Mouse (Mus musculus): ENCODE measurements around the gene Steap3.

Gene Steap3

DNA sequence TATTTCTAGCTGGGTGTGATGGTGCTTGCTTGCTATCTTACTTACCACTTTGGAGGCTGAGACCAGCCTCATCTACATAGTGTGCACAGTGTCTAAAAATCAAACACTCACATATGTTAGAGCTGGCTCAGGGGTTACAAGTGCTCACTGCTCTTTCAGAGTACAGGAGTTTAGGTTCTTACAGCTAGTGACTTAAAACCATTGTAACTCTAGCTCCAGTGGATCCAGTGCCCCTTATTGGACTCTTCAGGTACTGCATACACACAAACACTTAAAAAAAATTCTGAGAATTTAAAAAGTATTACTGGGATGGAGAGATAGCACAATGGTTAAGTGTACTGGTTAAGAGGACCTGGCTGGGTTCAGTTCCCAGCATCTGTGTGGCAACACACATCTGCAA lies 125.5 kb downstream of the Steap3 start:
- DNase-seq (ENCODE audit: low spot score) = no peak

DNA sequence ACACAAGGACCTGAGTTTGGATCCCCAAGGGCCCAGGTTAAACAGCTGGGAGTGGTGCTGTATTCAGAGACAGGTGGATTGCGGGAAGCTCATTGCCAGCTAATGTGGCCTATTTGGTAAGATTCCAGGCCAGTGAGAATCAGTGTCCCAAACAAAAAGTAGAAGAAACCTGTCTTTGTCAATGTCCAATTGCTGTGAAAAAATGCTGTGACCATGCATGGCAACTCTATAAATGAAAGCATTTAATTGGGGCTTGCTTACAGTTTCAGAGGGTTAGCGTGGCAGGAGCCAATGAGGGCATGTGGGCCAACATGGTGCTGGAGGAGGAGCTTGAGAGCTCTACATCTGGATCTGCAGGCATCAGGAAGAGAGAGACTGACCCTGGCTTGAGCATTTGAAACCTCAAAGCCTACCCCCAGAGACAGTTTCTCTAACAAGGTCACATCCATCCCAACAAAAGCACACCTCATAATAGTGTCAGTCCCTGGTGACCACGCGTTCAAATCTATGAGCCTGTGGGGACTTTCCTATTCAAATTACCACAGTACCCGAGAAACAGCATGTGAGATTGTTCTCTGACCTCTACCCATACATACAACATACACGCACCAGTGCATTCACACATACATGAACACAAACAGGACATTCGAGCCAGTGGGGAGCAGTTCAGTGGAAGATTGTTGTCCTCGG lies 126.8 kb downstream of the Steap3 start:
- no peak for DNase-seq (ENCODE audit: low spot score)

DNA sequence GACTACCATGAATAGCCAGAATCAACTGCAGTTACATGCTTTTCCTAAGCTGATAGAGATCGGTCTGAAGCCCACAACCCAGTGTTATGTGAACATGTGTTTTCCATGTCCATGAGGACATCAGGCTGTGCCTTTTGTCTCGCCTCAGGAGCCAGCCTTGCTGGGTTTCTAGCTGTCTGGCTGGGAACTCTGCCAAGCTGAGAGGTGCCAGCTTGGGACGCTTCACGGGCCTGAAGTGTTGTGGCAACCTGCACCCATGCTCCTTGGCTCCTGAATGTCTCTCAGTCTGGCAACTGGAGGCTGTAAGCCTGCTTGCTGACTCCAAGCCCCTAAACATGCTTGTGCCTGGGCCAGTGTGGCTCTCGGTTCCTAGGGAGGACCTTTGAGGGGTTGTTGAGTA lies 130.0 kb downstream of the Steap3 start:
- peak; percentile 19 for DNase-seq (ENCODE audit: low spot score)
